Mouse (Mus musculus) c-Kit-positive CD71-negative TER-119-negative erythroid progenitor cells, embryonic 14.5 days (primary cell): Measurements from ENCODE around the gene Ren1.

Experiments used
- DNase-seq: peaks from one replicate; pipeline ENCODE4 v3.0.0-alpha.2; 2013; ENCODE audit warnings: low read depth

Gene Ren1

DNA sequence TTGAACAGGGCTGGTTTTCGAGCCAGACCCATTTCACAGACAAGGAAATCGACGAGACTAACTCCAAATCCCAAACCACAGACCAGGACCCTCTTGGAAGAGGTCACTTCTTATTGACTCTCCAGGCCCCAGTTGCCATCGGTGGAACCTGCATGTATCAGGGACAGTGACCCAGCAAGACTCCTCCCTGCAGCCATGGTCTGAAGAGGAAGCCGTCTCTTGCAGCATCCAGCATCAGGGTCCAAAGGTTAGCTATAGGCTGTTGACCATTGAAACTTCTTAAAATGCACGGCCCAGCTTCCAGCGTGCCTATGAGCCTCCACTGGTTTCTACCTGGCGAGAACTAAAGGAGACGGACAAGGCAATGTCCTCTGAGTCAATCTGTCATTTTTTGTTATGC, 59.5 kb downstream of the Ren1 start:
- no peak for DNase-seq
